Mouse (Mus musculus): ENCODE results near the gene Slc6a18. TPM values are rescaled to one million over a fixed set of nuclear protein-coding genes. Genes with fewer than 3 reads are reported as not detected.

The Slc6a18 gene
- polyA plus RNA-seq (2016; fragmentation: Nextera tagmentation; extraction: Ambion mirVana): not detected in 2 replicates

- Histone ChIP-seq H3K4me3 (no peak within 1 kb of the TSS), H3K9me3 (no peaks in the 10 kb centered on the region), H3K27ac (replicated peaks) (no peak within 1 kb of the TSS), H3K4me1 (no peaks in the 10 kb centered on the region), H3K27me3 (no peaks in the 10 kb centered on the region), H3K9ac (replicated peaks) (no peak within 1 kb of the TSS), H3K36me3 (no peaks in the 10 kb centered on the region), H3K4me2 (replicated peaks) (no peak within 1 kb of the TSS)
- ATAC-seq (ENCODE audit: low FRiP score, low read depth): no peak
- 85% methylated on average over 3 of the region's 3 CpGs for WGBS
Observed at GRCm38 (mm10) chr13:73677853-73678252, at the start of gene Slc6a18. Gene Slc6a18, minus strand, starts transcription at chr13:73678023.

- no peak overlapping the region for H3K4me3 ChIP-seq
- no peaks in the 10 kb centered on the region for H3K9me3 ChIP-seq
- WGBS: 84% methylated on average over 5 of the region's 5 CpGs
- no peak overlapping the region for H3K9ac ChIP-seq (replicated peaks)
- peaks cover 5% of the 10 kb centered on the region for H3K4me1 ChIP-seq
- no peak overlapping the region for H3K4me2 ChIP-seq (replicated peaks)
- H3K27me3 ChIP-seq: peaks cover 7% of the 10 kb centered on the region; the same call in 1 of the 2 replicates
- no peaks in the 10 kb centered on the region for H3K36me3 ChIP-seq
- ATAC-seq (ENCODE audit: low FRiP score, low read depth): no peak
- no peak overlapping the region for H3K27ac ChIP-seq (replicated peaks)
Observed at GRCm38 (mm10) chr13:73725315-73725714, 47.5 kb upstream of the Slc6a18 start.

GRCm38 (mm10) chr13:73723081-73723668, 45.4 kb upstream of the Slc6a18 start:
- Histone ChIP-seq H3K4me1 (peaks cover 5% of the 10 kb centered on the region), H3K4me2 (replicated peaks) (no peak overlapping the region), H3K27me3 (peaks cover 3% of the 10 kb centered on the region; the same call in 1 of the 2 replicates), H3K9me3 (no peaks in the 10 kb centered on the region), H3K27ac (replicated peaks) (no peak overlapping the region), H3K36me3 (no peaks in the 10 kb centered on the region), H3K9ac (replicated peaks) (no peak overlapping the region), H3K4me3 (no peak overlapping the region)
- WGBS: 40% methylated on average over 8 of the region's 8 CpGs
- ATAC-seq (ENCODE audit: low FRiP score, low read depth): no peak

GRCm38 (mm10) chr13:73720241-73720640, 42.4 kb upstream of the Slc6a18 start:
- H3K9me3 ChIP-seq: no peaks in the 10 kb centered on the region
- ATAC-seq (ENCODE audit: low FRiP score, low read depth): no peak
- H3K9ac ChIP-seq (replicated peaks): no peak overlapping the region
- peaks cover 3% of the 10 kb centered on the region; the same call in 1 of the 2 replicates for H3K27me3 ChIP-seq
- H3K4me1 ChIP-seq: no peaks in the 10 kb centered on the region
- WGBS: 86% methylated on average over 4 of the region's 4 CpGs
- H3K4me2 ChIP-seq (replicated peaks): no peak overlapping the region
- H3K4me3 ChIP-seq: no peak overlapping the region
- H3K27ac ChIP-seq (replicated peaks): no peak overlapping the region
- H3K36me3 ChIP-seq: no peaks in the 10 kb centered on the region

GRCm38 (mm10) chr13:73718225-73718624, 40.4 kb upstream of the Slc6a18 start:
- Histone ChIP-seq H3K4me3 (no peak overlapping the region), H3K36me3 (no peaks in the 10 kb centered on the region), H3K9me3 (no peaks in the 10 kb centered on the region), H3K9ac (replicated peaks) (no peak overlapping the region), H3K27me3 (peaks cover 3% of the 10 kb centered on the region; the same call in 1 of the 2 replicates), H3K4me1 (no peaks in the 10 kb centered on the region), H3K4me2 (replicated peaks) (no peak overlapping the region), H3K27ac (replicated peaks) (no peak overlapping the region)
- WGBS: 7% methylated on average over 2 of the region's 2 CpGs
- peak; percentile 47; the same call in 1 of the 2 replicates for ATAC-seq (ENCODE audit: low FRiP score, low read depth)

GRCm38 (mm10) chr13:73714020-73714419, 36.2 kb upstream of the Slc6a18 start:
- Histone ChIP-seq H3K4me1 (no peaks in the 10 kb centered on the region), H3K27ac (replicated peaks) (no peak overlapping the region), H3K9me3 (no peaks in the 10 kb centered on the region), H3K27me3 (no peaks in the 10 kb centered on the region), H3K36me3 (no peaks in the 10 kb centered on the region), H3K9ac (replicated peaks) (no peak overlapping the region), H3K4me2 (replicated peaks) (no peak overlapping the region), H3K4me3 (no peak overlapping the region)
- no peak for ATAC-seq (ENCODE audit: low FRiP score, low read depth)
- 66% methylated on average over 2 of the region's 2 CpGs for WGBS

- H3K9ac ChIP-seq (replicated peaks): no peak overlapping the region
- H3K4me3 ChIP-seq: no peak overlapping the region
- H3K36me3 ChIP-seq: no peaks in the 10 kb centered on the region
- 81% methylated on average over 4 of the region's 4 CpGs for WGBS
- no peaks in the 10 kb centered on the region for H3K9me3 ChIP-seq
- H3K27me3 ChIP-seq: no peaks in the 10 kb centered on the region
- H3K27ac ChIP-seq (replicated peaks): no peak overlapping the region
- H3K4me1 ChIP-seq: no peaks in the 10 kb centered on the region
- H3K4me2 ChIP-seq (replicated peaks): no peak overlapping the region
- no peak for ATAC-seq (ENCODE audit: low FRiP score, low read depth)
Observed at GRCm38 (mm10) chr13:73713204-73713603, 35.4 kb upstream of the Slc6a18 start.

GRCm38 (mm10) chr13:73712228-73712627, 34.4 kb upstream of the Slc6a18 start:
- H3K27me3 ChIP-seq: no peaks in the 10 kb centered on the region
- ATAC-seq (ENCODE audit: low FRiP score, low read depth): no peak
- no peak overlapping the region for H3K4me3 ChIP-seq
- H3K27ac ChIP-seq (replicated peaks): no peak overlapping the region
- H3K9ac ChIP-seq (replicated peaks): no peak overlapping the region
- H3K4me1 ChIP-seq: no peaks in the 10 kb centered on the region
- no peaks in the 10 kb centered on the region for H3K36me3 ChIP-seq
- H3K9me3 ChIP-seq: no peaks in the 10 kb centered on the region
- H3K4me2 ChIP-seq (replicated peaks): no peak overlapping the region
- WGBS: 78% methylated on average over 3 of the region's 3 CpGs

GRCm38 (mm10) chr13:73711803-73712202, 34.0 kb upstream of the Slc6a18 start:
- no peak overlapping the region for H3K9ac ChIP-seq (replicated peaks)

GRCm38 (mm10) chr13:73711221-73711620, 33.4 kb upstream of the Slc6a18 start:
- WGBS: 92% methylated on average over 5 of the region's 5 CpGs
- Histone ChIP-seq H3K4me1 (no peaks in the 10 kb centered on the region), H3K36me3 (no peaks in the 10 kb centered on the region), H3K4me2 (replicated peaks) (no peak overlapping the region), H3K4me3 (no peak overlapping the region), H3K9me3 (no peaks in the 10 kb centered on the region), H3K27me3 (no peaks in the 10 kb centered on the region), H3K9ac (replicated peaks) (no peak overlapping the region), H3K27ac (replicated peaks) (no peak overlapping the region)
- no peak for ATAC-seq (ENCODE audit: low FRiP score, low read depth)

More at GRCm38 (mm10) chr13:73711803-73712202, 34.0 kb upstream of the Slc6a18 start:
- H3K27me3 ChIP-seq: no peaks in the 10 kb centered on the region
- no peak overlapping the region for H3K27ac ChIP-seq (replicated peaks)
- 87% methylated on average over 5 of the region's 5 CpGs for WGBS
- H3K4me1 ChIP-seq: no peaks in the 10 kb centered on the region
- H3K9me3 ChIP-seq: no peaks in the 10 kb centered on the region
- H3K4me3 ChIP-seq: no peak overlapping the region
- no peak overlapping the region for H3K4me2 ChIP-seq (replicated peaks)
- no peak for ATAC-seq (ENCODE audit: low FRiP score, low read depth)
- no peaks in the 10 kb centered on the region for H3K36me3 ChIP-seq

GRCm38 (mm10) chr13:73709491-73709890, 31.7 kb upstream of the Slc6a18 start:
- no peak overlapping the region for H3K27ac ChIP-seq (replicated peaks)
- no peak for ATAC-seq (ENCODE audit: low FRiP score, low read depth)
- 74% methylated on average over 6 of the region's 6 CpGs for WGBS

GRCm38 (mm10) chr13:73704694-73705325, 27.0 kb upstream of the Slc6a18 start, which contains the start of gene Slc6a19:
Gene Slc6a19, minus strand, starts transcription at chr13:73704865.
- Histone ChIP-seq H3K9ac (replicated peaks) (no peak within 1 kb of the TSS), H3K4me2 (replicated peaks) (no peak within 1 kb of the TSS), H3K27ac (replicated peaks) (no peak within 1 kb of the TSS)

More at GRCm38 (mm10) chr13:73709491-73709890, 31.7 kb upstream of the Slc6a18 start:
- no peaks in the 10 kb centered on the region for H3K4me1 ChIP-seq
- H3K4me2 ChIP-seq (replicated peaks): no peak overlapping the region
- no peak overlapping the region for H3K4me3 ChIP-seq
- H3K27me3 ChIP-seq: no peaks in the 10 kb centered on the region
- H3K9ac ChIP-seq (replicated peaks): no peak overlapping the region
- no peaks in the 10 kb centered on the region for H3K36me3 ChIP-seq
- no peaks in the 10 kb centered on the region for H3K9me3 ChIP-seq

More at GRCm38 (mm10) chr13:73704694-73705325, 27.0 kb upstream of the Slc6a18 start, which contains the start of gene Slc6a19:
- WGBS: 80% methylated on average over 7 of the region's 7 CpGs
- H3K9me3 ChIP-seq: no peaks in the 10 kb centered on the region
- no peaks in the 10 kb centered on the region for H3K4me1 ChIP-seq
- no peak for ATAC-seq (ENCODE audit: low FRiP score, low read depth)
- H3K27me3 ChIP-seq: no peaks in the 10 kb centered on the region
- no peak within 1 kb of the TSS for H3K4me3 ChIP-seq
- H3K36me3 ChIP-seq: no peaks in the 10 kb centered on the region
